Mouse (Mus musculus) G1E (cell line): ENCODE measurements around the gene Ankrd40.

Source experiments
- CTCF ChIP-seq: IDR thresholded peaks from 2 replicates; pipeline ENCODE4 v1.5.1; 2012; ENCODE audit warnings: low read depth, low read length, inconsistent platforms, mixed read lengths
- GATA1 ChIP-seq: IDR thresholded peaks from 2 replicates; pipeline ENCODE4 v1.6.1; 2012; ENCODE audit warnings: borderline replicate concordance, low read length, inconsistent platforms, mixed read lengths
- TAL1 ChIP-seq: conservative IDR thresholded peaks from 2 replicates; pipeline ENCODE4 v1.6.1; 2012; ENCODE audit warnings: low read depth, low read length, inconsistent platforms, mixed read lengths

DNA sequence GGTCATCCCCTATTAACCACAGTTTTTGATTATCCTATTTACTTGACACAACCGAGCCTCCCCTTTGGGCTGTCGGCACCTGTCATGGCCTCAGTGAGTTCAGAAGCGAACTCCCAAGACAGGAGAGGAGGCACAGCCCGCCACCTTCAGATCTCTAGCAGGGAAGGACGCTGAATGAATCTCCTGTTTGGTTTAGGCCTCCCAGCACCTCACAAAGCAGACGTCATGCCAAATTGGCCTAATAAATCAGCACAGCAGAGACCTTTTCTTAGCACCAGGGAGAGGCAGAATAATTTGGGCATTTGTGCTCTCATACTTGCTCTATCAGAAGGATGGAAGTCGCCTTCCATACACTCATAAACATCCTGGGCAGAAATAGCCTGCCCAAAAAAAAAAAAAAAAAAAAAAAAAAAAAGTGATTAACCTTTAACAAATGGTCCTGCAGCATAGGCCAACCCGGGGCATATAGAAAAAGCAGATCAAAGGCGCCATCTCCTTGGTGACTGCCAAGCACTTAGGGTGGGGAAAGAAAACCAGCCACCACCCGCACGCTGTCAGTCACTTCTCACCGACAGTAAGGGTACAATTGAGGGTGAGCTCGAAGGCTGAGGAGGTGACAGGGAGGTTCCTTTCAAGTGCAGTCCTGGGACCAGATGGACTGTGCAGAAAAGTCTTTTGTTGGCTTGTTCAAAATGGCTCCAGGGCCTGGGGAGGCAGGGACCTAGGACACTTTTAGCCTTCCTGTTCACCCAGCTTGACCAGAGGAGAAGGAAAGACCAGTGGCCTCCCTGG is 14.5 kb downstream of the Ankrd40 start:
- TF ChIP-seq CTCF (no peak), TAL1 (no peak), GATA1 (no peak)
